Mouse (Mus musculus): ENCODE data around the gene Zc3h7a. TPM values are rescaled to one million over a fixed set of nuclear protein-coding genes. Genes with fewer than 3 reads are reported as not detected.

Gene Zc3h7a
- total and polyA plus RNA-seq, 2 experiments from 2014 or later, result 32.2 to 76.6 TPM

DNA sequence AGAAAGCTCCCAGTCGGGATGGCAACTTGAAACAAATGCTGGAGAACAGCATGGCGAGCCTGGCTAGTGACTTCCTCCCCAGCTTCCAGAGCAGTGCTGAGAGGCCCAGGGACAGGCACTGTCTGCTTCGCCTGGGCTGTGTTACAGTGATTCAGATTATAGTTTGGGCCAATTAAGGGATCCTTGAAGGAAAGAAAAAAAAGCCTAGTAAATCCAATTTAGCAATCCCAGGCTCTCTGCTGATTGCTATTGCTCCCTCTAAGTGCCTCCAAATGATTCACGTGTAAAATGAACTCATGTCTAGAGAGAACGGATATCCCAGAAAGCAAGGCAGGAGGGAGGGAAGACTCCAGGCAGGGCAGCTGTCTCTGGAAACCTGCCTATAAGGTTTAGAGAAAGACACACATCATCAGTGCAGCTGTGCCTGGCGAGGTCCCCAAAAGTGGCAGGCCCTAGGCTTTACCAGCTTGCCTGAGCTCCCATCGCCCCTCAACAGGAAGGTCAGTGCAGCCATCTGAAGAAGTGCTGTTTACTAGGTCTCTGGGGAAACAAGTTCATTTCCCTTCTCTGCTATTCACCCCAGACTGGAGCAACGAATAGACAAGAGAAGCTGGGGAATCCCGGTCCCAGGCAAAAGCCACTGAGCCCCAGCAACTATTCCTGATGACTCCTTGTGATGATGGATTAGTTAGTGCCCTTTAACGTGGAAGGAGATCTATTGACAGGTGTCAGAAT, 85.2 kb downstream of the Zc3h7a start:
- peaks cover 38% of the 10 kb centered on the region for H3K36me3 ChIP-seq (ENCODE audit: insufficient read depth)
- ATAC-seq (peak; percentile 38; the same call in 1 of the 2 replicates), DNase-seq (no peak)
- no peak overlapping the region for H3K4me3 ChIP-seq (ENCODE audit: low read depth, low read length)
- H3K4me2 ChIP-seq (ENCODE audit: low read depth), result no peak overlapping the region
- no peaks in the 10 kb centered on the region for H3K4me1 ChIP-seq (ENCODE audit: insufficient read depth)
- TF ChIP-seq CTCF (IDR thresholded peaks at IDR 0.05; ENCODE audit: low read depth), result no peak
- WGBS, result 69% methylated on average over 10 of the region's 10 CpGs
- H3K27me3 ChIP-seq (ENCODE audit: insufficient read depth, low read length), result no peaks in the 10 kb centered on the region
- no peak overlapping the region for H3K27ac ChIP-seq (ENCODE audit: low read depth, low read length)
- no peaks in the 10 kb centered on the region for H3K9me3 ChIP-seq (ENCODE audit: low read length)
- H3K9ac ChIP-seq, result no peak overlapping the region

DNA sequence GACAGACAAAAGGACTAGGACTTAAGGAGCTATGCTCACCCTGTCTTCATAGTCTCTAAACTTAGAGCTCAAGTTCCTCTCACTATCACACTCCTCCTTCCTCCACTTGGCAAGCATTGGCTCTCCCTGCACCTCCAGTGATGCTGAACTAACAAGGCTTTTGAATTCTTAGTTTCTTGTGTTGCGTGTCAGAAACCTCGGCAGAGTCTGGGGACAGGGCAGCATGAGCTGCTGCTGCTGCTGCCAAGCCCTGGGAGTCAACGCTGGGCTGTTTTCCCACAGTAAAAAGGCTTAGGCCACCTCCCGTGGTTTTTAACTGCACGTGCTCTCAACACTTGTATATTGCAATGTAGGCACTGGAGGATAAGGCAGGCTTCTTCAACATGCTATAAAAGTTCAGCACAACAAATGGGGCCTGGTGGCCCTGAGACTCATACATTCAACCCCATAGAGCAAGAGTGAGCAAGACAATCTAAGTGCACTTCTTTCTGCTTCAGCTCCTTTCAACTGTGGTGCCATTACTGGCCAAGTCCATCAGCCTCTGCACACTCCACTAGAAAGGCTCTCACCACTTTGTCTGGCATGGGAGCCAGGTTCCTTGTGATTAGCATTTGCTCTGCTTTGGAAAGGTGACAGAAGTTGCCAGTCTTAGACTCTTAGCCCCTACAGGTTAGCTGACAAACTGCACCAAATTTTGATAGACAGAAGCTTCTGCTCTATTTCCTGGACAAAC, 89.2 kb downstream of the Zc3h7a start:
- H3K4me2 ChIP-seq (ENCODE audit: low read depth), result no peak overlapping the region
- DNase-seq (peak; percentile 63), ATAC-seq (peak; percentile 79)
- H3K9ac ChIP-seq, result no peak overlapping the region
- peaks cover 55% of the 10 kb centered on the region for H3K36me3 ChIP-seq (ENCODE audit: insufficient read depth)
- WGBS, result 26% methylated on average over 5 of the region's 5 CpGs
- H3K9me3 ChIP-seq (ENCODE audit: low read length), result no peaks in the 10 kb centered on the region
- H3K4me1 ChIP-seq (ENCODE audit: insufficient read depth), result no peaks in the 10 kb centered on the region
- H3K27ac ChIP-seq (ENCODE audit: low read depth, low read length), result 0 out of 2 replicates have a peak overlapping the region, but pooled peaks have one; percentile 24
- H3K27me3 ChIP-seq (ENCODE audit: insufficient read depth, low read length), result no peaks in the 10 kb centered on the region
- peak; percentile 37; the same call in 1 of the 2 replicates for TF ChIP-seq CTCF (IDR thresholded peaks at IDR 0.05; ENCODE audit: low read depth)
- H3K4me3 ChIP-seq (ENCODE audit: low read depth, low read length), result no peak overlapping the region

Small RNAs within 50 kb of the gene (microRNA-seq; reads per million reads assigned to microRNA genes)
- 17.0 to 52.9 reads per million in 2 experiments for gene Gm23935

Other genes with a start within 250 kb of the Zc3h7a start
- 324 and 367 TPM in 2 replicates for gene Snn, start 115.4 kb downstream of the Zc3h7a start, total RNA-seq (2014; rRNA removed)
- gene Snn, start 115.4 kb downstream of the Zc3h7a start, polyA plus RNA-seq (2015; fragmentation: Nextera tagmentation; extraction: Ambion mirVana), result 179 and 198 TPM in 2 replicates
- gene Litaf, start 110.2 kb downstream of the Zc3h7a start, total RNA-seq (2014; rRNA removed), result 11.4 and 16.9 TPM in 2 replicates
- 20.7 and 24.0 TPM in 2 replicates for gene Litaf, start 110.2 kb downstream of the Zc3h7a start, polyA plus RNA-seq (2015; fragmentation: Nextera tagmentation; extraction: Ambion mirVana)
- 40.5 and 43.8 TPM in 2 replicates for gene Txndc11, start 41.7 kb downstream of the Zc3h7a start, total RNA-seq (2014; rRNA removed)
- gene Txndc11, start 41.7 kb downstream of the Zc3h7a start, polyA plus RNA-seq (2015; fragmentation: Nextera tagmentation; extraction: Ambion mirVana), result 26.8 and 29.9 TPM in 2 replicates
- 96.1 and 96.3 TPM in 2 replicates for gene Rsl1d1, start 26.9 kb upstream of the Zc3h7a start, total RNA-seq (2014; rRNA removed)
- 157 and 175 TPM in 2 replicates for gene Rsl1d1, start 26.9 kb upstream of the Zc3h7a start, polyA plus RNA-seq (2015; fragmentation: Nextera tagmentation; extraction: Ambion mirVana)
- gene Gspt1, start 77.9 kb upstream of the Zc3h7a start, total RNA-seq (2014; rRNA removed), result 70.2 and 74.7 TPM in 2 replicates
- gene Gspt1, start 77.9 kb upstream of the Zc3h7a start, polyA plus RNA-seq (2015; fragmentation: Nextera tagmentation; extraction: Ambion mirVana), result 37.8 and 46.9 TPM in 2 replicates
- gene Tnfrsf17, start 137.4 kb upstream of the Zc3h7a start, total RNA-seq (2014; rRNA removed), result not detected in 2 replicates
- gene Tnfrsf17, start 137.4 kb upstream of the Zc3h7a start, polyA plus RNA-seq (2015; fragmentation: Nextera tagmentation; extraction: Ambion mirVana), result 0.18 and 0.19 TPM in 2 replicates
- gene Snx29, start 146.5 kb upstream of the Zc3h7a start, total RNA-seq (2014; rRNA removed), result 17.7 and 20.6 TPM in 2 replicates
- gene Snx29, start 146.5 kb upstream of the Zc3h7a start, polyA plus RNA-seq (2015; fragmentation: Nextera tagmentation; extraction: Ambion mirVana), result 2.2 and 5.8 TPM in 2 replicates

All from forebrain, postnatal 0 days (tissue).